In genomic region chr2:4342005-4342404, GRCm38 (mm10) we compare ENCODE assay signal across 20 mouse cellular contexts.
DNase-seq lines count a peak whose midpoint lies in the region; ATAC-seq and TF ChIP-seq lines count a peak whose summit lies in the region.
"Had no signal": no experiment of that assay in that cellular context is flagged by ENCODE, and none has a peak within 500 bp of the region (broad histone marks: within the 10 kb centered on the region; RNA-seq: fewer than 3 reads in every experiment).

No protein-coding gene starts in this region.

- H3K4me2 ChIP-seq in intestine, embryonic 15.5 days (replicated peaks): no peak overlapping the region
- H3K4me2 ChIP-seq: forebrain, embryonic 12.5 days; liver, embryonic 11.5 days had no signal

- no peak overlapping the region for H3K4me3 ChIP-seq in gastrocnemius, adult 2 months
- no peak overlapping the region for H3K4me3 ChIP-seq in layer of hippocampus, adult 2 months
- H3K4me3 ChIP-seq in intestine, embryonic 15.5 days (replicated peaks): no peak overlapping the region
- H3K4me3 ChIP-seq: forebrain, embryonic 12.5 days; heart, embryonic 10.5 days had no signal

- no peaks in the 10 kb centered on the region for H3K36me3 ChIP-seq in intestine, embryonic 15.5 days
- H3K36me3 ChIP-seq: forebrain, embryonic 12.5 days; heart, embryonic 10.5 days had no signal

- WGBS in intestine, embryonic 15.5 days: 70% methylated on average over 7 of the region's 7 CpGs

- no peaks in the 10 kb centered on the region for H3K9me3 ChIP-seq in intestine, embryonic 15.5 days
- H3K9me3 ChIP-seq: forebrain, embryonic 12.5 days had no signal

- H3K4me1 ChIP-seq in intestine, embryonic 15.5 days (replicated peaks): 0 out of 2 replicates have a peak, but pooled peaks cover 9% of the 10 kb centered on the region

- DNase-seq in gastrocnemius, adult 2 months: peak; percentile 27
- DNase-seq in gastrocnemius, postnatal 14 days: no peak
- DNase-seq in layer of hippocampus, adult 2 months (ENCODE audit: low spot score in 2 of 2): peak in 1 of 2 experiments; percentile 22
- no peak for DNase-seq in layer of hippocampus, postnatal 14 days (ENCODE audit: low spot score in 2 of 2)
- peak; percentile 7 for DNase-seq in MN1 (ENCODE audit: low spot score)
- DNase-seq in retina, embryonic 14.5 days (ENCODE audit: low spot score): peak; percentile 15
- no peak for DNase-seq in kidney, postnatal 25 days
- DNase-seq: adrenal gland, postnatal 10 days; cerebellum, postnatal 36 days; kidney, adult 8-10 months; kidney, postnatal 4 days; layer of hippocampus, postnatal 36 days; lung, adult 18-20 months; spleen, adult 18-20 months; thymus, postnatal 25 days had no signal

- no peaks in the 10 kb centered on the region for H3K27me3 ChIP-seq in intestine, embryonic 15.5 days (replicated peaks)
- H3K27me3 ChIP-seq: forebrain, embryonic 12.5 days had no signal

- ATAC-seq in intestine, embryonic 15.5 days: no peak
- ATAC-seq: activated CD4-positive, CD25-positive, alpha-beta regulatory T cell, adult 4 months had no signal

- TF ChIP-seq CTCF in gastrocnemius, adult 2 months (IDR thresholded peaks at IDR 0.05): no peak
- TF ChIP-seq CTCF in layer of hippocampus, adult 2 months (conservative IDR thresholded peaks at IDR 0.05): no peak

- no peak overlapping the region for H3K9ac ChIP-seq in intestine, embryonic 15.5 days
- H3K9ac ChIP-seq: forebrain, embryonic 12.5 days had no signal

- no peak overlapping the region for H3K27ac ChIP-seq in gastrocnemius, adult 2 months
- peak overlapping the region; percentile 43; the same call in 1 of the 2 replicates for H3K27ac ChIP-seq in layer of hippocampus, adult 2 months
- no peak overlapping the region for H3K27ac ChIP-seq in intestine, embryonic 15.5 days
- H3K27ac ChIP-seq: forebrain, embryonic 12.5 days; heart, embryonic 10.5 days had no signal

- intact Hi-C loops in gastrocnemius, adult 2 months (cut with DNase I): no loop called here
- intact Hi-C loops in gastrocnemius, postnatal 14 days (cut with DNase I; ENCODE audit: low total_unique reads): no loop called here

Comparison
In these comparisons a context has a peak if more than half of its experiments do, and no peak if none do; other contexts are left out.
1. DNase-seq: peak in gastrocnemius, adult 2 months (single experiment), MN1 (single experiment) and retina, embryonic 14.5 days (single experiment); none in gastrocnemius, postnatal 14 days (single experiment), layer of hippocampus, postnatal 14 days (0 of 2) and kidney, postnatal 25 days (0 of 2).